Mouse (Mus musculus) testis, adult 2 months (tissue): ENCODE results near the gene Oas1f.

ENCODE experiments used
- CTCF ChIP-seq: fragments of 200-500 bp; IDR thresholded peaks from 2 replicates; pipeline ENCODE4 v1.5.1; 2012; ENCODE audit warnings: low read depth, mild to moderate bottlenecking, inconsistent platforms, low read length, moderate library complexity; ENCODE audit not compliant: control insufficient read depth, insufficient read depth, insufficient replicate concordance
- POLR2A ChIP-seq: fragments of 200-500 bp; IDR thresholded peaks from 2 replicates; pipeline ENCODE4 v1.6.1; 2012; ENCODE audit warnings: low read depth, mild to moderate bottlenecking, inconsistent platforms, low read length, moderate library complexity; ENCODE audit not compliant: control insufficient read depth

DNA sequence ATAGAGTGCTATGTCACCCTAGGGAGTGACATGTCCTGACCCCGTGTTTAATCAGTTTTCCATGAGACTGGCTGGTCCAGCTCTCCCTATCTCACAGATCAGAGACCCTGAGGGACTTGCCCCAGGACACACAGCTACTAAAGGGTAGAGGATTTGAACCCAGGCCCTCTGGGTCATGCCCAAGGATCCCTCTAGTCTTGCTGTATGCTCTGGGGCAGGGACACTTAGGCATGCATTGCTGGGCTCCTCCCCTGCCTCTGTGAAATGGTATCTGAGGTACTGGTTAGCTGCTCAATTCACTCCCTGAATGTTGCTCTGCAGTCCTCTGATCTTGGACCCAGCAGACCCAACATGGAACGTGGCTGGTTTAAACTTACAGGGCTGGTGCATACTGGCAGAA lies 24.3 kb downstream of the Oas1f start:
- TF ChIP-seq CTCF (no peak), POLR2A (no peak)
